Mouse (Mus musculus): ENCODE data around the gene Adat3. TPM values are rescaled to one million over a fixed set of nuclear protein-coding genes. Genes with fewer than 3 reads are reported as not detected.

Gene Adat3
- polyA plus RNA-seq (2015; fragmentation: Nextera tagmentation; extraction: Ambion mirVana) = 3.7 and 5.5 TPM in 2 replicates

GRCm38 (mm10) chr10:80602698-80603325, at the start of gene Adat3, which contains the start of gene Scamp4:
Gene Adat3 (plus strand): TSS chr10:80602880.
Gene Scamp4 (plus strand): TSS chr10:80602872.

DNA sequence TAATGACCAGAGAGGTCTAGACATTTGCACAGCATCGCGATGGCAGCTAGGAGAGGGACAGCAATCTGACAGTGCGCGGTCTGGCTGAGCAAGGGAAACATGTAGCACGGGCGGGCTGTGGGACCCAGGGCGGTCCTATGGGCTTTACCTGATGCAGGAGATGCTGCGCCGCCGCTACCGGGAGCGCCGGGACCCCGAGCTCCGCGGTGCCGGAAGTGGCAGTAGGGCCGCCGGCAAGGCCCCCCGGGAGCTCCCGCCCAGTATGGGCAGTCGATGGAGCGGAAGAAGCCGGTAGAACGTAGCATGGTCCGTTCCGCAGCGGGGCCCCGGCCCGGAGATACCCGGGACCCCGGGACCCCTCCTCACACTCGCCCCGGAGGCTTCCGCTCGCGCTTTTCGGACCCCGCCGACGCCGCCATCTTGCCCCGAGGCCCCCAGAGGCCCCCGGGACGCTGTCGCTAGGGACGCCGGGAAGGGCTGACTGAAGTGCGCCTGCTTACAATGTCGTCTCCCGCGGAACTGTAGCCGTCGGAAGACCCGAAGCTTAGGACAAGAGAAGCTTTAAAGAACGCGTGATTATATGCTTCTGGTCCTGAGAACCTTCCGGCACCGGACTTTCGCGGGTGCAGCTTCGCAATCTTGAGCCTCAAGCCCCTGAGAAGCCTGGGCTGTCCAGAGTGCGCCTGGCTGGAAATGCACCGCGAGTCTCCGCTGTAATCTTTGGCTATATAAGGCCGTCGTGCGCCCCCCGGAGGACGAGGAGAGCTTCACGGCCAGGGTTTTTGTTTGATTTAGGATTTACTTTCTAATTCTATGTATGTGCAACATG, 41.4 kb upstream of the Adat3 start, which contains the start of gene Rexo1:
Gene Rexo1 (minus strand): TSS at position 445 of the 829 bp plus-strand sequence.

GRCm38 (mm10) chr10:80577195-80578130, 25.2 kb upstream of the Adat3 start, which contains the start of gene Klf16:
Gene Klf16 (minus strand): TSS chr10:80577321.

DNA sequence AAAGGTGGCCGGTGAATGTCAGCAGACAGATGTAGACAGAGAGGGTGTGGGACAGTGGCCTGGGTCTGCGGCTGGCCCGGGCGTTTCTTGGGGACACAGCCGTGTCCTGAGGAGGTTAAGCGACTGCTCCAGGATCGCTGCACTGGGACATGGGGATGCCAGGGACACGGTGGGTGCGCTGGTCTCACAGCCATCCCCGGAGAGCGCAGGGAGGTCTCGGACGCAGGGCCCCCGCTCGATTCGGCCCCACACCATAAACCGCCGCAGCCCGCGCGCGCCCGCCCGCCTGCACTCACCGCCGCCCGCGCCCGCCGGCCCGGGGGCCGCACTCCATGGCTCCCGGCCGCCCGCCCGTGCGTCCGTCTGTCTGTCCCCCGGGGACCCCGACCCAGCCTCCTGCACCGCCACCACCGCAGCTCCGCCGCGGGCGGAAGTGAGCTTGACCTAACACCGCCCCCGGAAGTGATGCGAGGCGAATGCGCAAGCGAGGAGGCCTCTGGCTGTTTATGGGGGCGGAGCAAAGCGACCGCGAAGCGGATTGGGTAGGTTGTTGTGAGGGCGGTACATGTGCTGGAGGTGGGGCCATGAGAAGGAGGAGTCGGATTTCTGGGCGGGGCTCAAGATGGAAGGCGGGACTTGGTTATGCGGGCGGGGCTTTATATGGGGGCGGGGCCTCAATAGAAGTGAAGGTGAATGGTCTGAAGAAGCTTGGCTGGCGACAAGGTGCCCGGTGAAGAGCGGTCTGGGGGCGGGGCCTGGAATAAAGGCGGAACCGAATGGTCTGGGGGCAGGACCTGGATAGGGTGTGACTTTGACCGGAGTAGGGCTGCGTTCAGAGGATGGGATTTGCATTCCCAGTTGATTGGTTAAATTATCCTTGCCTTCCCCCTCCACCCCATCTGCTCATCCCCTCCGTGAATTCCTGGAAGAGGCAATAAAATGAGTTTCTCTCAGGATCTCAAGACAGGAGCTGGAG, 12.5 kb upstream of the Adat3 start, which contains the start of gene Abhd17a:
Gene Abhd17a (minus strand): TSS at position 463 of the 976 bp plus-strand sequence.

GRCm38 (mm10) chr10:80605721-80606120, 3.0 kb downstream of the Adat3 start, which contains the start of gene Gm49322:
Gene Gm49322 (plus strand): TSS chr10:80606021.

DNA sequence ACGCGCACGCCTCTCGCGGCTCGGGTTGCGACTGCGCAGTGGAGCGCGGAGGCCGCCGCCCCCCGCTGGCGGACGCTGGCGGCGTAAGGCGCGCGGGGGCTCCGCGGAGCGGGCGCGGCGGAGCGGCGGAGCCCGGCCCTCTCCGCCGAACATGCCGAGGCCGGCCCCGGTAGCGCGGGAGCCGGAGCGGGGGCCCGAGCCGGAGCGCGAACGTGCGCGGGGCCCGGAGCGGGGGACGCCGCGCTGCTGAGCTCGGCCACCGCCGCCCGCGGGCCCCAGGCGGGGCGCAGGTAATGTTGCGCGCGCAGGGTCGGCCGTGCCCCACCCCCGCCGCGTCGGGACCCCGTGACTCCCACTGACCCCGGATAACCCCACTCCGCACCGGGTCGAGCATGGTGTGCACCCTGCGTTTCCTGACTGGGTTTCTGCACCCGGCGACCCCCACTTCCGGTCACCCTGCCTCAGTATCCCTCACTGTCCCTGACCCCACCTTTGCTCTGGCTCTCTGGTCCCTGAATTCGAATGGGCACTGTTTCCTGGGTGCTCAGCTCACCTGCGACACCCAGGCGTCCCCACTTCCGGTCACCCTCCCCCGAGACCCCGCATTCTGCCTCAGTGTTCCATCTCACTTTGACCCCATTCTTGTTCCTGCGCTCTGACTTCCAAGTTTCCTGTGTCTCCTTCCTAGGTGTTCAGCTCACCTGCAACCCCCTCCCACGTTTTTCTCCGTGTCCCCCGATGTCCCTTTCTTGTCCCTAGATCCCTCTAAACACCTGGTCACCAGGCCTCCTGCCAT, 20.2 kb downstream of the Adat3 start, which contains the start of gene Csnk1g2:
Gene Csnk1g2 (plus strand): TSS at position 178 of the 796 bp plus-strand sequence.

GRCm38 (mm10) chr10:80656863-80657623, 54.4 kb downstream of the Adat3 start, which contains the start of gene Btbd2:
Gene Btbd2 (minus strand): TSS chr10:80657071.

Small RNA genes lying within 50 kb of the gene (microRNA-seq; reads per million reads assigned to microRNA genes)
- gene Mir6912 = not detected

Other genes starting within 250 kb of the Adat3 start
- not detected in 2 replicates for gene Plk5, start 246.4 kb upstream of the Adat3 start, polyA plus RNA-seq (2015; fragmentation: Nextera tagmentation; extraction: Ambion mirVana)
- 3.7 and 4.2 TPM in 2 replicates for gene Mex3d, start 215.2 kb upstream of the Adat3 start, polyA plus RNA-seq (2015; fragmentation: Nextera tagmentation; extraction: Ambion mirVana)
- gene Mbd3, start 203.3 kb upstream of the Adat3 start, polyA plus RNA-seq (2015; fragmentation: Nextera tagmentation; extraction: Ambion mirVana) = 93.3 and 96.5 TPM in 2 replicates
- gene Uqcr11, start 196.1 kb upstream of the Adat3 start, polyA plus RNA-seq (2015; fragmentation: Nextera tagmentation; extraction: Ambion mirVana) = 829 and 1,098 TPM in 2 replicates
- gene Tcf3, start 169.2 kb upstream of the Adat3 start, polyA plus RNA-seq (2015; fragmentation: Nextera tagmentation; extraction: Ambion mirVana) = 28.2 and 29.8 TPM in 2 replicates
- not detected in 2 replicates for gene Onecut3, start 108.0 kb upstream of the Adat3 start, polyA plus RNA-seq (2015; fragmentation: Nextera tagmentation; extraction: Ambion mirVana)
- gene Atp8b3, start 63.8 kb upstream of the Adat3 start, polyA plus RNA-seq (2015; fragmentation: Nextera tagmentation; extraction: Ambion mirVana) = 0.05 and 0.07 TPM in 2 replicates
- gene Rexo1, start 41.3 kb upstream of the Adat3 start, polyA plus RNA-seq (2015; fragmentation: Nextera tagmentation; extraction: Ambion mirVana) = 8.7 and 9.3 TPM in 2 replicates
- gene Klf16, start 25.6 kb upstream of the Adat3 start, polyA plus RNA-seq (2015; fragmentation: Nextera tagmentation; extraction: Ambion mirVana) = 8.8 and 9.9 TPM in 2 replicates
- gene Abhd17a, start 12.5 kb upstream of the Adat3 start, polyA plus RNA-seq (2015; fragmentation: Nextera tagmentation; extraction: Ambion mirVana) = 73.0 and 80.4 TPM in 2 replicates
- gene Scamp4, start within 50 bp of the Adat3 start, polyA plus RNA-seq (2015; fragmentation: Nextera tagmentation; extraction: Ambion mirVana) = 62.1 and 62.3 TPM in 2 replicates
- 0.82 and 1.4 TPM in 2 replicates for gene Gm49322, start 3.1 kb downstream of the Adat3 start, polyA plus RNA-seq (2015; fragmentation: Nextera tagmentation; extraction: Ambion mirVana)
- gene Csnk1g2, start 20.0 kb downstream of the Adat3 start, polyA plus RNA-seq (2015; fragmentation: Nextera tagmentation; extraction: Ambion mirVana) = 95.0 and 98.7 TPM in 2 replicates
- gene Btbd2, start 54.2 kb downstream of the Adat3 start, polyA plus RNA-seq (2015; fragmentation: Nextera tagmentation; extraction: Ambion mirVana) = 29.3 and 31.7 TPM in 2 replicates
- gene Mknk2, start 75.2 kb downstream of the Adat3 start, polyA plus RNA-seq (2015; fragmentation: Nextera tagmentation; extraction: Ambion mirVana) = 40.8 and 44.3 TPM in 2 replicates
- gene Mob3a, start 99.1 kb downstream of the Adat3 start, polyA plus RNA-seq (2015; fragmentation: Nextera tagmentation; extraction: Ambion mirVana) = 64.5 and 80.1 TPM in 2 replicates
- gene Izumo4, start 99.3 kb downstream of the Adat3 start, polyA plus RNA-seq (2015; fragmentation: Nextera tagmentation; extraction: Ambion mirVana) = 16.9 and 19.6 TPM in 2 replicates
- 44.7 and 50.1 TPM in 2 replicates for gene Ap3d1, start 139.4 kb downstream of the Adat3 start, polyA plus RNA-seq (2015; fragmentation: Nextera tagmentation; extraction: Ambion mirVana)
- 6.0 and 6.6 TPM in 2 replicates for gene Dot1l, start 152.3 kb downstream of the Adat3 start, polyA plus RNA-seq (2015; fragmentation: Nextera tagmentation; extraction: Ambion mirVana)
- gene Sf3a2, start 195.3 kb downstream of the Adat3 start, polyA plus RNA-seq (2015; fragmentation: Nextera tagmentation; extraction: Ambion mirVana) = 34.2 and 40.0 TPM in 2 replicates
- gene Plekhj1, start 195.7 kb downstream of the Adat3 start, polyA plus RNA-seq (2015; fragmentation: Nextera tagmentation; extraction: Ambion mirVana) = 63.9 and 66.1 TPM in 2 replicates
- not detected in 2 replicates for gene Amh, start 202.4 kb downstream of the Adat3 start, polyA plus RNA-seq (2015; fragmentation: Nextera tagmentation; extraction: Ambion mirVana)
- 2.2 and 2.9 TPM in 2 replicates for gene Jsrp1, start 210.6 kb downstream of the Adat3 start, polyA plus RNA-seq (2015; fragmentation: Nextera tagmentation; extraction: Ambion mirVana)
- gene Oaz1, start 223.8 kb downstream of the Adat3 start, polyA plus RNA-seq (2015; fragmentation: Nextera tagmentation; extraction: Ambion mirVana) = 1,130 and 1,319 TPM in 2 replicates
- gene Lingo3, start 241.2 kb downstream of the Adat3 start, polyA plus RNA-seq (2015; fragmentation: Nextera tagmentation; extraction: Ambion mirVana) = not detected in 2 replicates

Data from urinary bladder, postnatal 0 days (tissue).